Mouse (Mus musculus) midbrain, embryonic 16.5 days (tissue): Measurements from ENCODE around the gene Gm49486. TPM values are rescaled to one million over a fixed set of nuclear protein-coding genes. Genes with fewer than 3 reads are reported as not detected.

Experiments
- ATAC-seq: fragments of 200-750 bp; cut with Nextera tagmentation; 2 replicates; pipeline ENCODE4 v1.8.0; 2017; ENCODE audit warnings: moderate TSS enrichment
- H3K27ac ChIP-seq: fragments of 300-500 bp; sonication (generic); 2 replicates; pipeline ENCODE4 v1.5.1; 2014; ENCODE audit warnings: mild to moderate bottlenecking, low read length, mixed read lengths
- H3K27me3 ChIP-seq: fragments of 300-500 bp; sonication (generic); 2 replicates; pipeline ENCODE4 v1.6.1; 2014; ENCODE audit warnings: low read depth, low read length, mixed read lengths; ENCODE audit not compliant: control insufficient read depth, insufficient read depth
- H3K36me3 ChIP-seq: fragments of 300-500 bp; sonication (generic); 2 replicates; pipeline ENCODE4 v1.6.1; 2014; ENCODE audit warnings: mild to moderate bottlenecking, low read length, moderate library complexity, mixed read lengths; ENCODE audit not compliant: control insufficient read depth, insufficient read depth
- H3K4me1 ChIP-seq: fragments of 300-500 bp; sonication (generic); 2 replicates; pipeline ENCODE4 v1.6.1; 2014; ENCODE audit warnings: mild to moderate bottlenecking, low read length, mixed read lengths; ENCODE audit not compliant: control insufficient read depth, insufficient read depth
- H3K4me2 ChIP-seq: fragments of 300-500 bp; sonication (generic); 2 replicates; pipeline ENCODE4 v1.6.1; 2014; ENCODE audit warnings: mild to moderate bottlenecking, low read length, mixed read lengths
- H3K4me3 ChIP-seq: fragments of 300-500 bp; sonication (generic); 2 replicates; pipeline ENCODE4 v1.5.1; 2014; ENCODE audit warnings: low read depth, mild to moderate bottlenecking, low read length, moderate library complexity, mixed read lengths
- H3K9ac ChIP-seq: fragments of 300-500 bp; sonication (generic); 2 replicates; pipeline ENCODE4 v1.6.1; 2014; ENCODE audit warnings: low read depth, low read length, mixed read lengths
- H3K9me3 ChIP-seq: fragments of 300-500 bp; sonication (generic); replicated peaks from 2 replicates; pipeline ENCODE4 v1.6.1; 2014; ENCODE audit warnings: mild to moderate bottlenecking, low read length, mixed read lengths; ENCODE audit not compliant: control insufficient read depth, poor library complexity, severe bottlenecking
- WGBS: fragments of 180-500 bp; shearing (Covaris S2); extraction: QIAGEN DNeasy Blood & Tissue Kit; methylation state at CpG from one replicate; pipeline ENCODE4 v1.1.7; 2014; 5-methylcytosine and 5-hydroxymethylcytosine counted together
- polyA plus RNA-seq: library from polyadenylated mRNA; unstranded; fragments of >200 nt; fragmentation: Nextera tagmentation; extraction: Ambion mirVana; gene quantifications from 2 replicates; pipeline ENCODE4 v1.2.1, GENCODE M21; 2015

Gene Gm49486
- polyA plus RNA-seq, 1 experiment from 2014 or later: 1.3 TPM

DNA sequence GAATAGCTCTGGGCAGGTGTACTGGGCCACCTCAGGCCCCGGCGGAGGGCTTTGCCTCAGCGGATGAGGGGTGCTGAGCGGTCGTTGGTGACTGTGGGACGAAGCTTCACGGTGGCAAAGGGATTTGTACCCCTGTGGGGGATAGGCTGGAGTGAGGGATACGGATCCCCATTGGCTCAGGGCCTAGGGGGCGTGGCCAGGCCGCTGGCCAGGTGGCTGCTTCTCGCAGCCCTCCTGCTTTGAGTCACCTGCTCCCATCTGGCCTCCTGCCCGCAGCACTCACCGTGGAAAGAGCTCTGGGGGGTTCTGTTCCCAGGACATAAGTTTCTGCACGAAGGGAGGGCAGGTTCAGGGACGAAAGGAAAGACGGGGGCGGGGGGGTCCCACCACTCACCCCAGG is 29.3 kb downstream of the Gm49486 start:
- Histone ChIP-seq H3K27me3 (peaks cover 35% of the 10 kb centered on the region), H3K4me3 (no peak overlapping the region), H3K27ac (no peak overlapping the region), H3K36me3 (no peaks in the 10 kb centered on the region), H3K4me1 (peaks cover 10% of the 10 kb centered on the region), H3K4me2 (no peak overlapping the region), H3K9me3 (no peaks in the 10 kb centered on the region), H3K9ac (no peak overlapping the region)
- 32% methylated on average over 17 of the region's 17 CpGs for WGBS
- ATAC-seq: no peak

- Histone ChIP-seq H3K27ac (no peak overlapping the region), H3K9ac (peak overlapping the region; percentile 80), H3K9me3 (no peaks in the 10 kb centered on the region), H3K4me1 (peaks cover 10% of the 10 kb centered on the region), H3K36me3 (no peaks in the 10 kb centered on the region), H3K4me2 (peak overlapping the region; percentile 98), H3K4me3 (peak overlapping the region; percentile 66), H3K27me3 (peaks cover 24% of the 10 kb centered on the region)
- under 1% methylated on average over 45 of the region's 62 CpGs for WGBS
- peak; percentile 57 for ATAC-seq
Measured at GRCm38 (mm10) chr15:79261095-79261725, 32.0 kb downstream of the Gm49486 start.

DNA sequence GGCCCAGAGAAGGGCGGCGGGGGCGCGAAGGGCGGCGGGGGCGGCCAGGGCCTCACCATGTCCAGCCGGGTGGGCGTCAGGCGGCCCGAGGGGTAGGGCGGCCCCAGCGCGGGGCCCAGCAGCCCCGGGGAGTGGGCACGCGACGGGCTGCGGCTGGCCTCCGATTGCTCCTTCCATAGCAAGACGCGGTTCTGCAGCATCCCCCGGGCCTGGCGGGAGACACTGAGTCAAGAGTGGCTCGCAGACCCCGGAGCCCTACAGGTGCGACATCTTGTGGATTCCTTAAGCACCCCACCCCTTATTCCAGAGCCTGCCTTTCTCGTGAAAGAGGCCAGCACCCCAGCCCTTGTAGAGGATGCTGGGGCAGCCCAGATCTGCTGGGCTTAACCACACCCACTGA is 32.6 kb downstream of the Gm49486 start:
- 0% methylated on average over 28 of the region's 28 CpGs for WGBS
- no peak overlapping the region for H3K27ac ChIP-seq
- H3K27me3 ChIP-seq: peaks cover 24% of the 10 kb centered on the region
- peak overlapping the region; percentile 80 for H3K9ac ChIP-seq
- no peaks in the 10 kb centered on the region for H3K9me3 ChIP-seq
- peak overlapping the region; percentile 66 for H3K4me3 ChIP-seq
- peak; percentile 63 for ATAC-seq
- H3K4me1 ChIP-seq: peaks cover 10% of the 10 kb centered on the region
- H3K36me3 ChIP-seq: no peaks in the 10 kb centered on the region
- H3K4me2 ChIP-seq: peak overlapping the region; percentile 98

- WGBS: 21% methylated on average over 13 of the region's 13 CpGs
- Histone ChIP-seq H3K4me2 (peak overlapping the region; percentile 98), H3K9me3 (no peaks in the 10 kb centered on the region), H3K9ac (no peak overlapping the region), H3K4me3 (no peak overlapping the region; the same call in 1 of the 2 replicates), H3K36me3 (no peaks in the 10 kb centered on the region), H3K27ac (no peak overlapping the region), H3K27me3 (peaks cover 24% of the 10 kb centered on the region), H3K4me1 (peaks cover 10% of the 10 kb centered on the region)
- ATAC-seq: no peak
Measured at GRCm38 (mm10) chr15:79262375-79262774, 33.2 kb downstream of the Gm49486 start.

- H3K4me2 ChIP-seq: peak overlapping the region; percentile 98; the same call in 1 of the 2 replicates
- H3K9ac ChIP-seq: no peak overlapping the region
- H3K4me1 ChIP-seq: peaks cover 10% of the 10 kb centered on the region
- H3K36me3 ChIP-seq: no peaks in the 10 kb centered on the region
- no peak for ATAC-seq
- WGBS: 91% methylated on average over 3 of the region's 3 CpGs
- H3K27me3 ChIP-seq: peaks cover 24% of the 10 kb centered on the region
- H3K9me3 ChIP-seq: no peaks in the 10 kb centered on the region
- H3K4me3 ChIP-seq: no peak overlapping the region
- H3K27ac ChIP-seq: no peak overlapping the region
Measured at GRCm38 (mm10) chr15:79262786-79263309, 33.7 kb downstream of the Gm49486 start.

DNA sequence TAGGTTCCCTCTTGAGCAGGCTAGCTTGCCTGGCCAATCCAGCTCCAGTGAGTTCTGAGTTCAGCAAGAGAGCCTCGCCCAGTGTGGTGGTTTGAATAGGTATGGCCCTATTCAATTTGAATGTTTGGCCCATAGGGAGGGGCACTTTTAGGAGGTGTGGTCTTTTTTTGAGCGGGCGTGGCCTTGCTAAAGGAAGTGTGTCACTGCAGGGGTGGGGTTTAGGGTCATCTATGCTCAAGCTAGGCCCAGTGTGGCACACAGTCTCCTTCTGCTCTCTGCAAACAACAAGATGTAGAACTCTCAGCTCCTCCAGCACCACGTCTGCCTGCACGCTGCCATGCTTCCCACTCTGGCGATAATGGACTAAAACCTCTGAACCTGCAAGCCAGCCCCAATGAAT is 34.5 kb downstream of the Gm49486 start:
- H3K27me3 ChIP-seq: peaks cover 24% of the 10 kb centered on the region
- peaks cover 10% of the 10 kb centered on the region for H3K4me1 ChIP-seq
- 95% methylated on average over 6 of the region's 6 CpGs for WGBS
- H3K9me3 ChIP-seq: no peaks in the 10 kb centered on the region
- no peak overlapping the region for H3K9ac ChIP-seq
- no peak overlapping the region for H3K4me3 ChIP-seq
- no peaks in the 10 kb centered on the region for H3K36me3 ChIP-seq
- no peak for ATAC-seq
- H3K4me2 ChIP-seq: no peak overlapping the region
- H3K27ac ChIP-seq: no peak overlapping the region

DNA sequence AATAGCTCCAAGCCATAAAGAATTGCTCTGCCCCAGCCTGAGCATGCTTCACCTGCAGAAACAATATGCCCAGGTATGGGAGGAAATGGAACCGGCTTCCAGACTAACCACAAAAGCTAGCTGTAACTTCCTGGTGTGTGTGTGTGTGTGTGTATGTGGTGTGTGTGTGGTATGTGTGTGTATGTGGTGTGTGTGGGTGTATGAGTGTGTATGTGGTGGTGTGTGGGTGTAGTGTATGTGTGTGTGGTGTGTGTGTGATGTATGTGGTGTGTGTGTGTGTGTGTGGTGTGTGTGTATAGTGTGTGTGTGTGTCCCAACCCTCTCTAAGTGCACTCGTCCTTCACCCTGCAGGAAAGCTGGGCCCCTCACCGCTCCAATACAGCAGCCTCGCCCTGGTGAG is 36.2 kb downstream of the Gm49486 start:
- Histone ChIP-seq H3K27ac (no peak overlapping the region), H3K4me1 (peaks cover 10% of the 10 kb centered on the region), H3K36me3 (no peaks in the 10 kb centered on the region), H3K4me3 (no peak overlapping the region), H3K9me3 (no peaks in the 10 kb centered on the region), H3K27me3 (peaks cover 18% of the 10 kb centered on the region), H3K4me2 (no peak overlapping the region), H3K9ac (no peak overlapping the region)
- no peak for ATAC-seq
- 65% methylated on average over 4 of the region's 4 CpGs for WGBS

GRCm38 (mm10) chr15:79268521-79268920 is 39.3 kb downstream of the Gm49486 start:
- WGBS: 27% methylated on average over 1 of the region's 1 CpGs

DNA sequence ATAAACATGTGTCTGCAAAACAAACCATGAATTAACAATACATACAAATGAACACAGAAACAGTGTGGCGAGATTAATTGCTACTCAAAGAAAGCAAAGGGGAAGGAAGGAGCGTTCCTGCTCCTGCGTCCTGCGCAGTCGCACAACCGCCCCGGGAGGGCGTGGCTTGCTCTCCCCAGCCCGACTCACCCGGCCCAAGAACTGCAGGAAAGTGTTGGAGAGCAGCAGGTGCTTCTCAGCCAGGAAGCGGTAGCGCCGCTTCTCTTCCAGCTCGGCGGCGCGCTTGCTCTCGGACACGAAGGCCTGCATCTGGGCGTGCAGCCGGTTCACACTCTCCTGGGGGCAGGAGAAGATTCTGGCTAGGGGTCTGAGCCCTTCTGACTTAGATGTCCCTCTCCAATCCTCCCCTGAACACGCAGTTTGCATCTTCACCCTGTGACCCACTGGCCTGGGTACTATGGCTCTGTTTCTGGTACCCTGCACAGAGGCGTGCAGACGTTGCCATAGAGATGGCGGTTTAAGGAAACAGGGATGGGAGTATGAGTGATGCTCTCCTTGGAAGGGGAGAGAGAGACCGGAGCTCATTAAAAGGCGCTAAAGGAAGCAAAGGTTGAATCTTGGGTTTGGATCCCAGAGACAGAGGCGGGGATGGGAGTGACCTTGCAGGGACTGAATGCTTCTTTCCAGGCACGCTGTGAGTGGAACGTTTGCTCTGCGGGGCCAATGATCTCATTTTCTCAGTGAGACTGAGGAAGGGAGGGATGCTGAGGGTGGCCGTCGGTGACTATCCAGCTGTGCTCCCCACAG is 41.3 kb downstream of the Gm49486 start:
- H3K27ac ChIP-seq: peak overlapping the region; percentile 35; the same call in 1 of the 2 replicates
- H3K4me3 ChIP-seq: peak overlapping the region; percentile 43
- H3K36me3 ChIP-seq: no peaks in the 10 kb centered on the region
- under 1% methylated on average over 33 of the region's 33 CpGs for WGBS
- peak overlapping the region; percentile 57 for H3K9ac ChIP-seq
- no peaks in the 10 kb centered on the region; the same call in 1 of the 2 replicates for H3K27me3 ChIP-seq
- peak overlapping the region; percentile 86 for H3K4me2 ChIP-seq
- H3K4me1 ChIP-seq: peaks cover 6% of the 10 kb centered on the region
- peak; percentile 86 for ATAC-seq
- H3K9me3 ChIP-seq: no peaks in the 10 kb centered on the region

More at GRCm38 (mm10) chr15:79268521-79268920, 39.3 kb downstream of the Gm49486 start:
- no peak for ATAC-seq
- Histone ChIP-seq H3K4me3 (no peak overlapping the region), H3K36me3 (no peaks in the 10 kb centered on the region), H3K4me2 (no peak overlapping the region), H3K27ac (no peak overlapping the region), H3K4me1 (peaks cover 6% of the 10 kb centered on the region), H3K27me3 (peaks cover 2% of the 10 kb centered on the region), H3K9me3 (no peaks in the 10 kb centered on the region), H3K9ac (no peak overlapping the region)
